Mouse (Mus musculus): Measurements from ENCODE around the gene Zcchc24. TPM values are rescaled to one million over a fixed set of nuclear protein-coding genes. Genes with fewer than 3 reads are reported as not detected.

Gene Zcchc24
- polyA plus RNA-seq, 1 experiment from 2014 or later = 4.3 TPM

Other genes starting within 250 kb of the Zcchc24 start
- 37.8 and 52.3 TPM in 2 replicates for gene Ppif, start 74.9 kb downstream of the Zcchc24 start, polyA plus RNA-seq (2015; fragmentation: Nextera tagmentation; extraction: Ambion mirVana)
- gene Anxa11, start 73.1 kb upstream of the Zcchc24 start, polyA plus RNA-seq (2015; fragmentation: Nextera tagmentation; extraction: Ambion mirVana) = 7.3 and 9.4 TPM in 2 replicates
- 0.70 TPM in 1 of 2 replicates, not detected in the other for gene Plac9a, start 134.1 kb upstream of the Zcchc24 start, polyA plus RNA-seq (2015; fragmentation: Nextera tagmentation; extraction: Ambion mirVana)
- 0.92 and 1.2 TPM in 2 replicates for gene Tmem254a, start 158.6 kb upstream of the Zcchc24 start, polyA plus RNA-seq (2015; fragmentation: Nextera tagmentation; extraction: Ambion mirVana)
- gene Cphx1, start 169.3 kb upstream of the Zcchc24 start, polyA plus RNA-seq (2015; fragmentation: Nextera tagmentation; extraction: Ambion mirVana) = 0.08 TPM in 1 of 2 replicates, not detected in the other
- gene Duxbl1, start 209.5 kb upstream of the Zcchc24 start, polyA plus RNA-seq (2015; fragmentation: Nextera tagmentation; extraction: Ambion mirVana) = 0.09 TPM in 1 of 2 replicates, not detected in the other

Measured in liver, embryonic 13.5 days (tissue).